Mouse (Mus musculus): ENCODE measurements around the gene Mettl7a2.
"Not testable (repeated sequence)": the region's sequence is repeated elsewhere in the genome, so short reads cannot be mapped to it uniquely, and the experiment has no call there.

Gene Mettl7a2

DNA sequence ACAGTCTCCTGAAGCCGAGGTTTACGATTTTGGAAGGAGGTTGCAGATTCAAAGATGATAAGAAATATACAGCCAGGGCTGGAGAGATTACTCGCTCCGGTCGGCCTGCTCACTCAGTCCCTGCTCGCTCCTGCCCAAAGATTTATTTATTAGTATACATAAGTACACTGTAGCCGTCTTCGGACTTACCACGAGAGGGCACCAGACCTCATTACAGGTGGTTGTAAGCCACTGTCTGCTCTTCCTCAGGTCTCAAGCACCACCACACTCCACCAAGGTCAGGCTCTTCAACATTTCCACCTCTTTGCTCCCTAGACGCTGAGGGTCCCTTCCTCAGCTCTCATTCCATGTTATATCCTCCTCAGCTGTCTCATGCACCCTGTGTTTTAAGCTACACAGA is 15.2 kb upstream of the Mettl7a2 start:
- not testable (repeated sequence) for DNase-seq (ENCODE audit: low spot score)

DNA sequence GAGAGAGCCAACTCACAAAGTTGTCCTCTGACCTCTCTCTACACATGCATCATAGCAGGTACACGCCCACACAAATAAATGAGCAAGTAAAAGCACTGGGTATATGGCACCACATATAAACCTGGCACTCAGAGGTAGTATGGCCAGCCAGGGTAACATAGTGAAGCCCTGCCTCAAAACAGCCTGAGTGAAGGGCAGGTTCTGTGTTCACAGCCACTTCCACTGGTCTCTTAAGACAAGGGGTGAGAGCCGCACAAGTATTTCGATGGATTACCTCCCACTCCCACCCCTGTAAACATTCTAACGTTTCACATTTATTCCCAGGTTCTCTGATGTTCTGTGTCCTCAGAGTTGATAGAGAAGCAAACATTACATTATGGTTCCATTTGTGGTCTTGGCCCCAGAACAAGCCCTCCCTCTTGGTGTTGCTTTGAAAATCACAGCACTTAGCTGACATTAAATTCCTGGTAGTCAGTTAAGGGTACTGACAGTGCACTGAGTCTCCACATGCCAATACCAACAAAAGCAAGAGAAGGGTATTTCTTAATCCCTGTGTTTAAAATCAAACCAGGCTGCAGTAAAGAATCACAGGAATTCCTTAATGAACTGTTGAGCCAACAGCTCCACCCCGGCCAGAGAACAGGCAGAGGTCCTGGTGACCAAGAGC is 11.6 kb upstream of the Mettl7a2 start:
- DNase-seq (ENCODE audit: low spot score) = not testable (repeated sequence)

DNA sequence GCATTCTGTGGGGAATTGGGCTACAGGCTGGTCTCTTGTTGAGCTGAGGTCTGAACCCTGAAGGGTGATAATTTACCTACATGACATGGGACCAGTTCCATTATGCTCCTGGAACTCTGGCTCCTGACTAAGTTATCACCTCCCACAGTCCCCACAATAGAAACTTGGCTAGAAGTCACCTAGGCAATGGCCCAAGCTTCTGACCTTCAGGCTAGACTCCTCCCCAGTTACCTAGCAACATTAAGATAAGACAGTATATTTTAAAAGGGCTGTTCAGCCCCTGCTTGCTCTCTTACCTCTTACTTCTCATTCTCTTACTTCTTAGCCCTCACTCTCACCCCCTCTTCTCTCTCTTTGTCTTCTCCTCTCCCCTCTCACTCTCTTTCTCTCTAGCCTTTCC is 7.5 kb upstream of the Mettl7a2 start:
- no peak for DNase-seq (ENCODE audit: low spot score)

DNA sequence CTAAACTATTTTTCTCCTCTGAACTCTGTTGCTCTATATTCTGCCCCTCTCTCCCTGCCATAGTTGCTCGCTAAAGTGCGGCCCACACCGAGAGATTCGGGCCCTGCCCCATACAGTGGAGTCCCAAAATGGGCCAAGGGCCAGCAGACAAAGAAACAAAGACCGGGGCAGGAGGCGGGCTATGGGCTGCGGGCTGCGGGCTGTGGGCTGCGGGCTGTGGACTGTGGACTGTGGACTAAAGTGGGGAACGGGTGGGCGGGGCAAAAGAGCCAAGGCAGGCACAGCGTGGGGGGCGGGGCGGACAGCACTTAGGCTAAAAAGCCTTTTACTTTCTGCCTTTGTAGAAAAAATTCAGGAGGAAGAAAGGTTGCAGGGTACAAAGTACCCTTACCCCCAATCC is 6.2 kb upstream of the Mettl7a2 start:
- no peak for DNase-seq (ENCODE audit: low spot score)

DNA sequence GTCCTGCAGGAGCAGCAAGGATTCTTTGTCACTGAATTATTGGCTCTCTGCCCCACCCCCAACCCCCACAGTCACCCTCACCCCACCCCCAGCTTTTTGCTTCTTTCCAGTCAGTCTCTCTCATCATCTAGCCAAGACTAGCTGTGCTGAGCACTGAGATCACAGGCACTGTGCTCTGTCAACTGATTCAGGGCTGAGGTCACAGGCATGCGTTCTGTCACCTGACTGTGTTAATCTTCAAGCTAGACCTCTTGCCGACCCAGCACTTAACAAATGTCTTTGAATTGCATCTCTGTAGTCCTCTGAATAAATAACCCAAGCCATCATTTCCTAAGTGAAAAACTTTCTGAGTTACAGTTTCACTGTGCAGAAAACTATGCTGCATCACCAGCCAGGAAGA is 3.5 kb upstream of the Mettl7a2 start:
- DNase-seq (ENCODE audit: low spot score) = no peak

DNA sequence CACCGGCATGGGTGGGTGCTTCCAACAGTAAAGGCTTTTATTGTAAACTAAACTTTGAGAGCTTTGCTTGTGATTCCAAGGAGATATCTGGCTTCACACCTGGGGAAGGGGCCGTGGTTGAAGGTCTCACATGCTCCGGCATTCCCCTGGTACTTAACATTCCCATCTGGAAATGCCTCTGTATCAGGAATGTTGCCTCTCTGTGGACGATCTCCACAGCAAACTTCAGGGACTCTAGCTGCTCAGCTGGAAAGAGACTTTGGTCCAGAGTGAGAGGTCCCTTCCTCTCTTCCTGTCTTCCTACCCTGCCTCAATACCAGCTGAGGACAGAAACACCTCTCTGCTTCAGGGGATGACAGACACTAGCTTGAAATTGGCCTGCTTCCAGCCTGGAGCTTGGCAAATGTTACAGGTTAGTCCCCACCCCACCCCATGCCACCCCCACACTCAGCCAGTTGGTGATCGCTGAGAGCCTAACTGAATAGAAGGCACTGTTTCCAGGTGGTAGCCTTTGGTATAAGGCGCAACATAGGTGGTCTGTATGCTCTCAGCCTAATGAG is 1.4 kb upstream of the Mettl7a2 start:
- DNase-seq (ENCODE audit: low spot score) = no peak

DNA sequence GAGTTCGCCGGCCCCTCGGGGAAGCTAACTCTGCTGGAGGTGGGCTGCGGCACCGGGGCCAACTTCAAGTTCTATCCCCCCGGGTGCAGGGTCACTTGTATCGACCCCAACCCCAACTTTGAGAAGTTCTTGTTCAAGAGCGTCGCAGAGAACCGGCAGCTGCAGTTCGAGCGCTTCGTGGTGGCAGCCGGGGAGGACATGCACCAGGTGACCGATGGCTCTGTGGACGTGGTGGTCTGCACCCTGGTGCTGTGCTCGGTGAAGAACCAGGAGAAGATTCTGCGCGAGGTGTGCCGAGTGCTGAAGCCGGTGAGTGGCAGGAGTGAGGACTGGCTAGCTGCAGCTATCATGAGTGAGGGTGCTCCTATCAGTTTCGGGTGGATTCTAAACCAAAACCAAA is 399 bp downstream of the Mettl7a2 start:
- DNase-seq (ENCODE audit: low spot score) = not testable (repeated sequence)

DNA sequence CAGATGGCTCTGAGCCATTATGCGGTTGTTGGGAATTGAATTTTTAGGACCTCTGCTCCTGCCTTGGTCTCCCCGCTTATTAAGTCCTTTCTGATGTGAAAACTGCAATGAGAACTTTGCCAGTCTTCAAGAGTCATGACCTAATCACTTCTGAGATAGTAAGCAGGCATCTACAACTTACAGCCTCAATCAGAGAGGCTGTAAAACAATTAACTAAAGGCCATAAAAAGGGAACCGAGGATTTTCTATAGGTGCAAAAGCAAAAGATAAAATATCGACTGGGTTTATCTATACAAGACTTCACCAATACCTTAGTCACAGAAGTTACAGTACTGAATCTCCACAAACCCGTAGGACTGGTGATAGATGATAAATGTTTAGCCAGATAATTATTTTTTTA is 2.9 kb downstream of the Mettl7a2 start:
- DNase-seq (ENCODE audit: low spot score) = no peak

DNA sequence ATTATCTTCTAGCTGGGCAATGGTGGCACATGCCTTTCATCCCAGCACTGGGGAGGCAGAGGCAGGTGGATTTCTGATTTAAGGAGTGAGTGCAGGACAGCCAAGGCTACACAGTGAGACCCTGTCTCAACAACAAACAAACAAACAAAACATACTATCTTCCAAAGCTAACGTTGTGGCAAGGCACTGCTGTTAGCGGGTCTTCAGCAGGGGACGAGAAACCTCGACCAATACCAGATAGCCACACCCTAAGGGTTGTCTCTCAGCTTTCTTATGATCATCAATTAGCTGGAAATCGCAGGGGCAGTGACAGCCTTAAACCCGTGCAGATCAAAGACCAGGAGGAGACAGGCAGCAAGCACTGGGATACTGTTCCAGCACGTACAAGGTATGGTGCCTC is 11.2 kb downstream of the Mettl7a2 start, which contains the start of gene Higd1c:
TSS of gene Higd1c (plus strand) at position 301 of the 400 bp plus-strand sequence.
- DNase-seq (ENCODE audit: low spot score) = no peak

DNA sequence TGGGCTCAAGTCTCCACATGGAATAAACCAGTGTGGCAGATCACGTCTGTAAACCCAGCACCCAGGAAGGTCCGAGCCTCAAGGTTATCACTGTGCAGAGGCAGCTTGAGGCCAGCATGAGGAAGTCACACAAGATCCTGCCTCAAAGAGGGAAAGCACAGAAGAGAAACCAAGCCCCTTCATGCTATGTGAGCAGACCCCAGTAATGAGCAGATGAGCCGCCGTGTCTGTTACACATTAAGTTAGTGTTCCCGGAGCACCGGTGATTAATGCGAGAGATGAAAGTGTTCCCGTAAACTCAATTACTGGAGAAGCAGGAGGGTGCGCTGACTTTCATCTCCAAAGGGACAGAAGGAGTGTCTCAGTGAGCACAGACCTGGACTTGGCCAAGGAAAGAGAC is 13.0 kb downstream of the Mettl7a2 start:
- DNase-seq (ENCODE audit: low spot score) = not testable (repeated sequence)

DNA sequence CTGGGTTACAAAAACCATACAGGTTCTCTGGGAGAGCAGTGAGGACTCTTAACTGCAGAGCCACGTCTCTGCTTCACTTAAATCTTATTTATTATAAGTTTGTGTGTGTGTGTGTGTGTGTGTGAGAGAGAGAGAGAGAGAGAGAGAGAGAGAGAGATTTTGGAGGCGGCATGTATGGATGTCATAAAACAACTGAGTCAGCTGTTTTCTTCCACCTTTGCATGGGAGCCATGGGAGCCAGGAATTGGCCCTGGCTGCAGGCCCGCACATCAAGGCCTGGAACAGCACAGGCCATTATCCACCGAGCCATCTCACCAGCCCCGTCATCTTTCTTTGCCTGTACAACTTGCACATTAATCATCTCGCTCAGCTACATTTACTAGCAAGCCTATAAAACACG is 14.1 kb downstream of the Mettl7a2 start:
- DNase-seq (ENCODE audit: low spot score) = no peak

DNA sequence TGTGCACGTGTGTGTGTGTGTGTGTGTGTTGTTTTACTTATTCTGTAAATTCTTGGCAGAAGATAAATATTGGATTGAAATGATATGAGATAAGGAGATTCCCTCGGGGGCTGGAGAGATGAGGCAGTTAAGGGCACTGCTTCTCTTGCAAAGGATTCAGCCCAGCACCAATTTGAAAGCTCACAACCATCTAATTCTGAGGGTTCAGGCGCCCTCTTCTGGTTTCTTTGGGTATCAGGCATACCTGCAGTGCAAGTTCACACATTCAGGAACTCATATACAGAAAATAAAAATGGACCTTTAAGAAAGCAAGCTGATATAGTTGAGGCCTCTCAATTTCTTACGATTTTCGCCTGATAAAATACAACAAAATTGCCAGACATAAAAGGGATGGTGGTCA is 22.1 kb downstream of the Mettl7a2 start:
- no peak for DNase-seq (ENCODE audit: low spot score)

DNA sequence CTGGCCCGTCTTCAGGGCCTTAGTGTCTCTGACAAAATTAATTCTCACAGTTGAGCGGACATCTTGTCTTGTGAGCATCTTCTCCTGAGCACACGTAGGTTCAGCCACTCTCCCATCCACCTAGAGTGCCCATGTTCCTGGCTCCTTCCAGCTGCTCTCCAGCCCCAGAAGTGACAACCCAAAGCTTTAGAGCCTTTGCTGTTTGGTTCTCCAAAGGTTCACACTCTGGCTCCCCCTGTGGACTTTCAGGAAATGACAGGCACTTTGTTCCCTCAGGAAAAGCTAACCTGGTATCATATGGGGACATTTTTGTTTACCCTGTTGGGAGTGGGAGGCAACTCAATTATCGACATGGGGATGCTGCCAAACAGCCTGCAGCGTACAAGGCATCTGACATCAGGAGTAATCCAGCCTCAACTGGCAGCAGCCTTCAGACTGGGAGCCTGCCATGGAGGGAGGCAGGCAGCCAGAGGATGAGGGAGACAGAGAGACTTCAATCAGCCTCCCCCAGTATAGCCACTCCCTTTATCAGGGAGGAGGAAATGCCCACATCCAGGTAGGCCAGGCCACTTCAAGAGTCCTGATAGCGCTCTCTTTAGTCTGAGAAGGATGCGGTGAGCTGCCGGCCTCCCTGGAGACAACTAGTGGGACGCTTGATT is 25.0 kb downstream of the Mettl7a2 start:
- not testable (repeated sequence) for DNase-seq (ENCODE audit: low spot score)

DNA sequence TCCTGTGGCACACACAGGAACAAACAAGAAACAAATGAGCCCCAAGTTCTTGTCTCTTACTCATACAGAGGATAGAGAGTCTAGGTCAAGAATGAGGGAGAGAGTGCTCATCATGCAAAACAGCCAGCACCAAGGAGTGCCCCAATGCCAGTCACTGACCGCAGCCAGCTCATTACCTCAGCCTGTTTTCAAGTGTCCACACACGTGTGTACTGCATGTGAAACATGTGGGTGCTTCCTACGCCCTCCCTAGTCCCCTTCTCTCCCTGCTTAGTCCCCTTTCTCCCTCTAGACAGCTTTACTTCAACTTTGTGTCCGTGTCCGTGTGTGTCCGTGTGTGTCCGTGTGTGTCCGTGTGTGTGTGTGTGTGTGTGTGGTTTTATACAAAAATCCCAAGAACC is 26.7 kb downstream of the Mettl7a2 start:
- DNase-seq (ENCODE audit: low spot score) = no peak

DNA sequence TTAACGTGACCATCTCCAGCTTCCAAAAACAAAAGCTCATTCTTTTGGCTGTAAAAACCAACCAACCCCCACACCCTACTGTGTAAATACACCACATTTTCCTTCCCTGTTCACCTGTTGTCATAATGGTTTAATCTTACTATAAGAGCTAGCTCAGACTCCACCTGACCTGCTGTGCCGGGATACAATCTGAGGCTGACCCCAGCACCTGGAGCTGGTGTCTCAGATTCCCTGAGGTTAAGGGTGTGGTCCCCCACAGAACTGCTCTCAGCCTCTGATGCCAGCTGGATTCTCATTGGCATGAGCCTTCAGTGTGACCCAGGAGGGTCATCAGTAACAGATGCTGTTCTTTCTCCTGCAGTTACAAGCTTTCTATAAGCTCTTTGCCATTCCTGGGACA is 27.1 kb downstream of the Mettl7a2 start:
- no peak for DNase-seq (ENCODE audit: low spot score)

DNA sequence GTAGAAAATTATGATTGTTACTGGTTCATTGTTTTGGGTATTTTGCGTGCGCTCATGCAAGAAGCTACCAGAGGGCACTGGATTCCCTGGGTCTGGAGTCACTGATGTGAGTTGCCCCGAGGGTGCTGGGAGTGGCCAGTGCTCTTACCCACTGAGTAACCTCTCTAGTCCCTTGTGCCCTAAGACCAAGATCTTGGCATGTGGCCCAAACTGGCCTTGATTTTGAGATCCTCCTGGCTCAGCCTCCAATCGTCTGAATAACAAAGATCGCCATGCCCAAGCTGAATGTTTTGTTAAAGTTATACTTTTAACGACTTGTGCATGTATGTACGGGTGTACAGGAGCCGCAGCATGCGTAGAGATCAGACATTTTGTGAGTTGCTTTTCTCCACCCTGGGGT is 32.7 kb downstream of the Mettl7a2 start:
- DNase-seq (ENCODE audit: low spot score) = no peak

DNA sequence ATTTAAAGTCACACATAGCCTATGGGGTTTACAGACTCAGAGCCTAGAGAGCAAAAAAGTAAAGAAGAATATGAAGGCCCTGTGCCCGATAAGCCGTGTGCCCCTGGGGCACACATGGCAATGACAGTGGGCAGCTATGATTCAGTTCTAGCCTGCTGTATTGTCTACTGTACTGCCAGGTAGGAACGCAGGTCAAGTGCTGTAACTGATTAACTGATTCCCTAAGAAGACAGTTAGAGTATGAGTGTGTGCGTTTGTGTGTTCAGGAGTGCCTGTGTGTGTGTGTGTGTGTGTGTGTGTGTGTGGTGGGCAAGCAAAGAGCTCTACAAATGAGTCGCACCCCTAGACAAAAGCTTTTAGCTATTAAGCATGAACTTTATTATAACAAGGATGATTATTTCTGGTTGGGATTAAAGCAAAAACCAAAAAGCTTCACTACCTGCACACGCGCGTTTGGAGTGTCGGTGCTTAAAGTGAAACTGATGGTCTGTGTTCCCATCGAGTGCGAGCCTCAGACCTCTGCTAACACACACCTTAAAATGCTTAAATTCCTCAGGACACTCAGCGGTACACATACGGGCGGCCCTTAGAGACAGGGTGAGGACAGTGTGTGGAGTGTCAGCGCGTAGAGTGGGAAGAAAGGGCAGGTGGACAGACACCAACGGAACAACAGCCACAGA is 34.7 kb downstream of the Mettl7a2 start:
- no peak for DNase-seq (ENCODE audit: low spot score)

DNA sequence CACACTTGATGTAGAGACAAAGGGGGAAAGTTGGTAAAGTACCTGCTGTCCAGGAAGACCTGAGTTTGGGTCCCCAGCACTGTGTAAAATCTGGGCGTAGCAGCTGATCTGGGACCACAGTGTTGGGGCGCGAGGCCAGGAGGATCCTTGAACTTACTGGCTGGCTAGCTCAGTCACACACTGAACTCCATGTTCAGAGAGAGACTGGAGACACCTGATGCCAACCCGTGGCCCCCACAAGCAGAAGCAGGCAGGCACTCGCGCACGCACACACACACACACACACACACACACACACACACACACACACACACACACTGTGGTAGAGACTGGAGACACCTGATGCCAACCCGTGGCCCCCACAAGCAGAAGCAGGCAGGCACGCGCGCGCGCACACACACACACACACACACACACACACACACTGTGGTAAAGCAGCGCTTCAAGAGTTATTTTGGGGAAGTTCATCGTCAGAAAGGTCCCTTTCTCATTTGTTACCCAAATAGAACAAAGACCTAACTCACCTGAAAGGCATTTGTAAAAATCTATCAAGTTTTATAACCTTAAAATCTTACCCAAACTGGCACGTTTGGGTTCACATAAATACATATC is 35.3 kb downstream of the Mettl7a2 start:
- DNase-seq (ENCODE audit: low spot score) = no peak

DNA sequence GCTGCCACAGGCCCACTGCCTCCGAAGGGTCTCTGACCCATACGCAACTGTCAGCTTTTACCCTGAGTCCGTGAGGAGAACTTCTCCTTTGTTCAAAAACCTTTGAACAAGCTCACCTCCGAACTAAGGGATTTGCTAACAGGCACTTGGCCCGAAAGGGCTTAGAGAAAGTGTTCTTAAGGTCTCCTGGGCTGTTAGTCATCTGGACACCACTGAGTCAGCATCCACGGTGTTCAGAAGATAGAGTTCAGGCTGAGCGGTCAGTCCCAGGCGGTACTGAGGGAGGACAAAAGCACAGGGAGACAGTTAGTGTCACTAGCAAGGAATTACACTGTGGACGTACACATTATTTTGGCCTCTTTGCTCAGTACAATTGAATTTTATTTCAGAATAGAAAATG is 35.9 kb downstream of the Mettl7a2 start:
- DNase-seq (ENCODE audit: low spot score) = no peak

DNA sequence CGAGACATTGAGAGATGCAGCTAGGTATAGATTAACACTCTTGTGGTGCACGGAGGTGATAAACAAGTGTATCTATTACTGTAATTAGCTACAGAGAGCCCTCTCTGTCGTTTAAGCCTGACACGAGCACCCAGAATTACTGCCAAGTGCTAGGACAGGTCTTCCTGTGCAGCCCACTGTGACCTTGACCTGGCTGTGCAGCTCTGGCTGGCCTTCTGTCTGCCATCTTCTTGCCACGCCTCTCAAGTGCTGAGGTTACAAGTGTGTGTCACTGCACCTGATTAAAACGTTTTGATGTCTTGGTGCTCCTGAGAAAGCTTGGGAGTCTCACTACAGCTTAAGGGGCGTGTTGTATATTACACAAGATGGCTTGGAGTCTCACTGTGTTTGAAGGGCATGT is 38.1 kb downstream of the Mettl7a2 start:
- DNase-seq (ENCODE audit: low spot score) = no peak

DNA sequence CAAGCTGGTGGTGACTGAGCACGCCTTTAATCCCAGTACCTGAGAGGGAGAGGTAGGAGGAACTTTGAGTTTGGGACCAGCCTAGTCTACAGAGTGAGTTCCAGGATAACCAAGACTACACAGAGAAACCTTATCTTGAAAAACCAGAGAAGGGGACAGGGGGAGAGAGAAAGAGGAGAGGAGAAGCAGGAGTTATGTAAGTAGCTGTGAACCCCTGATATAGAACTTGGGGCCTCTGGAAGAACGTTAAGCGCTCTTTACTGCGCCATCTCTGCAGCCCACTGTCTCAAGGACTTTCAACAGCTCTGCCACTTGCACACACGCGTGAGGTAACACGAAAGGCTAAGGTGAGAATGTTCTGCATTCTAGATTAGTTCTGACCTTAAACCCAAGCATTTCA is 38.6 kb downstream of the Mettl7a2 start:
- no peak for DNase-seq (ENCODE audit: low spot score)

DNA sequence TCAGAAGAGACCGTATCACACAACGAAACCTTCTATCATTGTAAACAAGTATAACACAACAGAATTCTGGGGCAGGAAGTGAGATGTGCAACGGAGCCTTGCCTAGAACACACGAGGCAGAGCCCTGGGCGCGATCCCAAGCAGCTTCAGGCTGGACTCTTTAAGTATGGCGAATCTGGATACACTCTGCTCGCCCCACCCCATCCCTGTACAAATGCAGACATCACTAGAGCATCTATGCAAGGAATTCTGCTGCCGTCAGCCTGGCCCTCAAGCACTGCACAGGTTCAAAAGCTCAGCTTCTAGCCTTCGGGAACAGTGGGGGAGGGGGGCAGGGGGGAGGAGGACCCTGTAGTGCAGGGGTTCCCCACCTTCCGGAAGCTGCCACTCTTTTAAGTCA is 40.0 kb downstream of the Mettl7a2 start:
- no peak for DNase-seq (ENCODE audit: low spot score)

DNA sequence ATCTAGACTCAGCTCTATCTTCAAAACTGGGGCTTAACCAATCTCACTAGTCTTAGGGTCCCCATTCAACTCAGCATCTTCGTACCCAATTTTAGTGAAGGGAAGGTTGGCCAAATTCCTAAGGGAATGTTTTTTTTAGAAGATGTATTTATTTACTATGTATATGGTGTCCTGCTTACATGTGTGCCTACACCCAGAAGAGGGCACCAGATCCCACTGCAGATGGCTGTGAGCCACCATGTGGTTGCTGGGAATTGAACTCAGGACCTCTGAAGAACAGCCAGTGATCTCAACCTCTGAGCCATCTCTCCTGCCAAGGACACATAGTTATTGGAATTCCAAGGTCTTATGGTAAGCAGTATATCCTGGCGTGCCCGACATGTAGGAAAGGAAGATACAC is 42.6 kb downstream of the Mettl7a2 start:
- no peak for DNase-seq (ENCODE audit: low spot score)
